Mouse (Mus musculus) intestine, embryonic 16.5 days (tissue): ENCODE measurements around the gene Dlg5. TPM values are rescaled to one million over a fixed set of nuclear protein-coding genes. Genes with fewer than 3 reads are reported as not detected.

ENCODE experiments used
- ATAC-seq: fragments of 200-750 bp; cut with Nextera tagmentation; 2 replicates; pipeline ENCODE4 v1.8.0; 2017; ENCODE audit warnings: moderate TSS enrichment, moderate library complexity
- H3K27ac ChIP-seq: fragments of 300-500 bp; sonication (generic); 2 replicates; pipeline ENCODE4 v1.5.1; 2014; ENCODE audit warnings: mild to moderate bottlenecking, low read length
- H3K27me3 ChIP-seq: fragments of 300-500 bp; sonication (generic); replicated peaks from 2 replicates; pipeline ENCODE4 v1.6.1; 2014; ENCODE audit warnings: low read length, control low read depth, mixed read lengths; ENCODE audit not compliant: control insufficient read depth, insufficient read depth
- H3K36me3 ChIP-seq: fragments of 300-500 bp; sonication (generic); 2 replicates; pipeline ENCODE4 v1.6.1; 2014; ENCODE audit warnings: low read length, control low read depth; ENCODE audit not compliant: control insufficient read depth, insufficient read depth
- H3K4me1 ChIP-seq: fragments of 300-500 bp; sonication (generic); 2 replicates; pipeline ENCODE4 v1.6.1; 2014; ENCODE audit warnings: low read length, control low read depth, mixed read lengths; ENCODE audit not compliant: control insufficient read depth, insufficient read depth
- H3K4me2 ChIP-seq: fragments of 300-500 bp; sonication (generic); 2 replicates; pipeline ENCODE4 v1.6.1; 2014; ENCODE audit warnings: low read depth, low read length, control low read depth
- H3K4me3 ChIP-seq: fragments of 300-500 bp; sonication (generic); 2 replicates; pipeline ENCODE4 v1.5.1; 2014; ENCODE audit warnings: mild to moderate bottlenecking, low read length
- H3K9ac ChIP-seq: fragments of 300-500 bp; sonication (generic); 2 replicates; pipeline ENCODE4 v1.6.1; 2014; ENCODE audit warnings: low read depth, low read length
- H3K9me3 ChIP-seq: fragments of 300-500 bp; sonication (generic); 2 replicates; pipeline ENCODE4 v1.6.1; 2016; ENCODE audit warnings: low read length, control low read depth; ENCODE audit not compliant: control insufficient read depth
- WGBS: fragments of 180-500 bp; shearing (Covaris S2); extraction: QIAGEN DNeasy Blood & Tissue Kit; methylation state at CpG from one replicate; pipeline ENCODE4 v1.1.7; 2014; 5-methylcytosine and 5-hydroxymethylcytosine counted together
- polyA plus RNA-seq: library from polyadenylated mRNA; unstranded; fragments of >200 nt; fragmentation: Nextera tagmentation; extraction: Ambion mirVana; gene quantifications from 2 replicates; pipeline ENCODE4 v1.2.1, GENCODE M21; 2015

Gene Dlg5
- polyA plus RNA-seq, 1 experiment from 2014 or later, result 7.4 TPM

GRCm38 (mm10) chr14:24134623-24135290, 111.0 kb downstream of the Dlg5 start:
- Histone ChIP-seq H3K9me3 (no peaks in the 10 kb centered on the region), H3K36me3 (peaks cover 21% of the 10 kb centered on the region; the same call in 1 of the 2 replicates), H3K27ac (no peak overlapping the region), H3K27me3 (no peaks in the 10 kb centered on the region), H3K9ac (no peak overlapping the region), H3K4me3 (no peak overlapping the region), H3K4me1 (no peaks in the 10 kb centered on the region), H3K4me2 (no peak overlapping the region)
- WGBS, result 77% methylated on average over 7 of the region's 7 CpGs
- ATAC-seq, result no peak

- no peaks in the 10 kb centered on the region for H3K9me3 ChIP-seq
- H3K4me2 ChIP-seq, result no peak overlapping the region
- no peak overlapping the region for H3K4me3 ChIP-seq
- 84% methylated on average over 8 of the region's 8 CpGs for WGBS
- H3K27me3 ChIP-seq, result no peaks in the 10 kb centered on the region
- ATAC-seq, result no peak
- H3K9ac ChIP-seq, result no peak overlapping the region
- no peak overlapping the region for H3K27ac ChIP-seq
- peaks cover 21% of the 10 kb centered on the region; the same call in 1 of the 2 replicates for H3K36me3 ChIP-seq
- H3K4me1 ChIP-seq, result no peaks in the 10 kb centered on the region
Measured at GRCm38 (mm10) chr14:24133801-24134200, 111.9 kb downstream of the Dlg5 start.

DNA sequence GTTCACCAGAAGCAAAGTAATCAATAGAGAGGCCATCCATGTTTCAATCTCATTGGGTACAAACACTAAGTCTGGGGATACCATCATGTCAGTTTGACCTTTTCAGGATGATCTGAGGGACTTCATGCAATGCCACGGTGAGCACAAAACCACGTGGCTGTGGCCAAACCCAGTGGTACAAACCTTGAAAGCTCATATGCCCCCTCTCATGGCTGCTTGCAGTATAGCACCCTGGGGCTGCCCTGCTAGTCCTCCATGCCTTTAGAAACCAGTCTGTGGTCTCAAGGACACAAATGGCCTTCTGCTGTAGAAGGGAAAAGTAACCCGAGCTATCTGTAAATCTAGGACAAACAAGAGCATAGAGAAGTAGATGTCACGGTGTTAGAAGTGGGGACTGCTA, 113.6 kb downstream of the Dlg5 start:
- no peak overlapping the region for H3K27ac ChIP-seq
- WGBS, result 43% methylated on average over 4 of the region's 4 CpGs
- no peak overlapping the region for H3K4me2 ChIP-seq
- peaks cover 21% of the 10 kb centered on the region; the same call in 1 of the 2 replicates for H3K36me3 ChIP-seq
- H3K4me3 ChIP-seq, result no peak overlapping the region
- H3K9me3 ChIP-seq, result no peaks in the 10 kb centered on the region
- H3K27me3 ChIP-seq, result no peaks in the 10 kb centered on the region
- no peaks in the 10 kb centered on the region for H3K4me1 ChIP-seq
- H3K9ac ChIP-seq, result no peak overlapping the region
- no peak for ATAC-seq

GRCm38 (mm10) chr14:24125069-24125468, 120.7 kb downstream of the Dlg5 start:
- Histone ChIP-seq H3K9ac (no peak overlapping the region), H3K4me2 (no peak overlapping the region), H3K27ac (no peak overlapping the region), H3K4me1 (no peaks in the 10 kb centered on the region), H3K27me3 (no peaks in the 10 kb centered on the region), H3K36me3 (no peaks in the 10 kb centered on the region), H3K9me3 (no peaks in the 10 kb centered on the region), H3K4me3 (no peak overlapping the region)
- ATAC-seq, result no peak
- WGBS, result 86% methylated on average over 2 of the region's 2 CpGs

GRCm38 (mm10) chr14:24124171-24124570, 121.5 kb downstream of the Dlg5 start:
- Histone ChIP-seq H3K4me2 (no peak overlapping the region), H3K9me3 (no peaks in the 10 kb centered on the region), H3K27me3 (no peaks in the 10 kb centered on the region), H3K27ac (no peak overlapping the region), H3K9ac (no peak overlapping the region), H3K4me3 (no peak overlapping the region), H3K36me3 (no peaks in the 10 kb centered on the region), H3K4me1 (no peaks in the 10 kb centered on the region)
- WGBS, result 56% methylated on average over 1 of the region's 1 CpGs
- no peak for ATAC-seq

- Histone ChIP-seq H3K4me3 (no peak overlapping the region), H3K4me2 (no peak overlapping the region), H3K9me3 (no peaks in the 10 kb centered on the region), H3K9ac (no peak overlapping the region), H3K4me1 (no peaks in the 10 kb centered on the region), H3K36me3 (no peaks in the 10 kb centered on the region), H3K27me3 (no peaks in the 10 kb centered on the region), H3K27ac (no peak overlapping the region)
- no peak for ATAC-seq
- 77% methylated on average over 2 of the region's 2 CpGs for WGBS
Measured at GRCm38 (mm10) chr14:24106734-24107133, 139.0 kb downstream of the Dlg5 start.

- 81% methylated on average over 4 of the region's 4 CpGs for WGBS
- no peak overlapping the region for H3K9ac ChIP-seq
- H3K27ac ChIP-seq, result no peak overlapping the region
- H3K4me1 ChIP-seq, result no peaks in the 10 kb centered on the region
- H3K4me3 ChIP-seq, result no peak overlapping the region
- no peak overlapping the region for H3K4me2 ChIP-seq
- no peaks in the 10 kb centered on the region for H3K36me3 ChIP-seq
- H3K9me3 ChIP-seq, result no peaks in the 10 kb centered on the region
- no peaks in the 10 kb centered on the region for H3K27me3 ChIP-seq
- ATAC-seq, result no peak
Measured at GRCm38 (mm10) chr14:24098828-24099227, 146.9 kb downstream of the Dlg5 start.

DNA sequence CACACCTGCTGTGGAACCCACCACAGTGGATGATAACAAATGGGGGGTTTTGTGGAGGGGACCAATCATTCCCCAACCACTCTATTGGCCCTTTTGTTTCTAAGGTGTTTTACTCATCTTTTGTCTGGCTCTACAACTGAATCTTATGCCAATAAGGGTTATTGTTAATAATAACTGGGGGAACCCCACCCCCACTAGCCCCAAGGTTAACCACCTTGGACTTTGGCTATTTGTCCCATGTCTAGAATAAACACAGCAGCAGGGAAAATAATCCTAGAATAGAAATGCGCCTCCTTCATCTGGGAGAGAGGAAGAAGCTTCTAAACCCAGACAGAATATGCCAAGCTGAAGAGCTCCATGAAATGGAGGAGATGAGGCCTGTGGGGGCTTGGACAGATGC, 151.1 kb downstream of the Dlg5 start:
- Histone ChIP-seq H3K4me2 (no peak overlapping the region), H3K9me3 (no peaks in the 10 kb centered on the region), H3K4me1 (no peaks in the 10 kb centered on the region), H3K27me3 (no peaks in the 10 kb centered on the region), H3K36me3 (no peaks in the 10 kb centered on the region), H3K27ac (no peak overlapping the region), H3K9ac (no peak overlapping the region), H3K4me3 (no peak overlapping the region)
- no peak for ATAC-seq
- WGBS, result 78% methylated on average over 1 of the region's 1 CpGs

GRCm38 (mm10) chr14:24093221-24093620, 152.5 kb downstream of the Dlg5 start:
- Histone ChIP-seq H3K27me3 (no peaks in the 10 kb centered on the region), H3K4me3 (no peak overlapping the region), H3K27ac (no peak overlapping the region), H3K9ac (no peak overlapping the region), H3K4me1 (no peaks in the 10 kb centered on the region), H3K4me2 (no peak overlapping the region), H3K36me3 (no peaks in the 10 kb centered on the region), H3K9me3 (no peaks in the 10 kb centered on the region)
- no peak for ATAC-seq
- 93% methylated on average over 4 of the region's 4 CpGs for WGBS

- H3K27me3 ChIP-seq, result no peaks in the 10 kb centered on the region
- ATAC-seq, result no peak
- no peaks in the 10 kb centered on the region for H3K9me3 ChIP-seq
- H3K36me3 ChIP-seq, result no peaks in the 10 kb centered on the region
- H3K4me3 ChIP-seq, result no peak overlapping the region
- H3K4me2 ChIP-seq, result no peak overlapping the region
- no peak overlapping the region for H3K27ac ChIP-seq
- H3K9ac ChIP-seq, result no peak overlapping the region
- H3K4me1 ChIP-seq, result no peaks in the 10 kb centered on the region
- WGBS, result 88% methylated on average over 3 of the region's 3 CpGs
Measured at GRCm38 (mm10) chr14:24092391-24092790, 153.3 kb downstream of the Dlg5 start.
